Mouse (Mus musculus) ES-E14 (cell line): ENCODE data around the gene Nme9. TPM values are rescaled to one million over a fixed set of nuclear protein-coding genes. Genes with fewer than 3 reads are reported as not detected.

Source experiments
- DNase-seq: peaks from one replicate; pipeline ENCODE4 v3.0.0-alpha.2; 2013; ENCODE audit warnings: low read depth, low spot score
- H3K27ac ChIP-seq: 2 replicates; pipeline ENCODE4 v1.5.1; 2012; ENCODE audit warnings: low read depth, mild to moderate bottlenecking, low read length, moderate library complexity, mixed read lengths; ENCODE audit not compliant: poor library complexity, insufficient read depth, severe bottlenecking
- H3K36me3 ChIP-seq: 2 replicates; pipeline ENCODE4 v1.6.1; 2012; ENCODE audit warnings: mild to moderate bottlenecking, low read length, moderate library complexity, mixed read lengths; ENCODE audit not compliant: control insufficient read depth, poor library complexity, insufficient read depth, severe bottlenecking
- H3K4me1 ChIP-seq, 2 experiments: fragments of 150-350 bp in 1 of 2; sonication (generic) in 1 of 2; 2 replicates each; pipeline ENCODE4 v1.6.1; 2012; ENCODE audit warnings: low read length in 2 of 2, mild to moderate bottlenecking in 1 of 2, mixed read lengths in 1 of 2; ENCODE audit not compliant: control insufficient read depth in 2 of 2, insufficient read depth in 2 of 2, poor library complexity in 1 of 2
- H3K4me3 ChIP-seq, 2 experiments: fragments of 150-350 bp in 1 of 2; sonication (generic) in 1 of 2; 2 replicates each; pipeline ENCODE4 v1.5.1; 2012; ENCODE audit warnings: low read length in 2 of 2, low read depth in 1 of 2, mild to moderate bottlenecking in 1 of 2, mixed read lengths in 1 of 2; ENCODE audit not compliant: insufficient read depth in 1 of 2, poor library complexity in 1 of 2, severe bottlenecking in 1 of 2
- H3K9ac ChIP-seq: 2 replicates; pipeline ENCODE4 v1.6.1; 2012; ENCODE audit warnings: low read depth, mild to moderate bottlenecking, low read length, mixed read lengths; ENCODE audit not compliant: poor library complexity, insufficient read depth, severe bottlenecking
- H3K9me3 ChIP-seq: fragments of 150-350 bp; sonication (generic); 2 replicates; pipeline ENCODE4 v1.6.1; 2012; ENCODE audit warnings: low read depth, mild to moderate bottlenecking, low read length; ENCODE audit not compliant: control insufficient read depth, insufficient read depth
- CHD2 ChIP-seq: IDR thresholded peaks from 2 replicates; pipeline ENCODE4 v1.6.1; 2014; ENCODE audit warnings: mild to moderate bottlenecking, low read depth, low read length, inconsistent platforms
- HCFC1 ChIP-seq: IDR thresholded peaks from 2 replicates; pipeline ENCODE4 v1.6.1; 2012; ENCODE audit warnings: low read length, inconsistent platforms, borderline replicate concordance; ENCODE audit not compliant: insufficient read depth
- MAFK ChIP-seq: IDR thresholded peaks from 2 replicates; pipeline ENCODE4 v1.6.1; 2014; ENCODE audit warnings: mild to moderate bottlenecking, low read depth, low read length, inconsistent platforms; ENCODE audit not compliant: insufficient read depth
- ZC3H11A ChIP-seq: IDR thresholded peaks from 2 replicates; pipeline ENCODE4 v1.6.1; 2012; ENCODE audit warnings: low read depth, mild to moderate bottlenecking, inconsistent platforms, low read length, borderline replicate concordance
- ZNF384 ChIP-seq: IDR thresholded peaks from 2 replicates; pipeline ENCODE4 v1.6.1; 2012; ENCODE audit warnings: low read depth, low read length, inconsistent platforms
- in situ Hi-C, 2 experiments: fragments of 600-800 bp; cut with MboI; formaldehyde crosslinking; loops; one replicate each; pipeline ENCODE4 v1.15.1; 2025; ENCODE audit warnings: low sequenced_read_pairs in 2 of 2, inconsistent platforms in 1 of 2; ENCODE audit not compliant: unreplicated experiment in 2 of 2
- total RNA-seq: library from RNA; depleted of rRNA; stranded (reverse); fragments of 300-350 nt; gene quantifications from 2 replicates; pipeline ENCODE4 v1.2.3, GENCODE M21; 2012

Gene Nme9
- total RNA-seq, 1 experiment, result not detected

DNA sequence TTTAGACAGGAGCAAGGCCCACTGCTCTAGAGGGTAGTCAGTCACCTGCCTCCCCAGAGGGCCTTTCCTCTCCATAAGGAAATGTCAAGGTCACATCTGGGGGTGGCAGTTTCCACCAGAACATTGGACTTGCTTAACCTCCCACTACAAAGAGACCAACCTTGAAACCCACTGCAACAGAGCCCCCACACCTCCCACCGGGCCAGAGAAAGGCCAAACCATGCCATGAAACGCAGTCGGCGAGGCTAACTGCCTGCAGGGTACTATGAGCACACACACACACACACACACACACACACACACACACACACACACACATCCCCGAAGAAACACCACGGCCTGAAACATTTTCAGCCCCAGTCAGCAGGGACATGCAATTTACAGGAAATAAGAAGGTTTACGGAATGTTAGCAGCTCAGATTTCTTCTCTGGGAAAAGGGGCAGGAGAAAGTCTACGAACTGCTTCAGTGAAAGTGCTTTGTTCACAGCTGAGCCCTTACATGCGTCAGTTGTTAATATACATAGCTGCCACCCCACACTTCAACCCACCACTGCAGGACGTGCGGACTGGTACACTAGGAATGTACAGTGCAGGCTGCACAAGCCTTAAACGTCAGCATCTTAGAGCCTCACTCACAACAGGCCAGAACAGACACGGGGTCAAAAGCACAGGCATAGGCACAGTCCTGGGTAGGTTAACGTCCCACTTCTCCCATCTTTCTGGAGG, 16.2 kb upstream of the Nme9 start:
- Histone ChIP-seq H3K27ac (no peak overlapping the region), H3K36me3 (no peaks in the 10 kb centered on the region), H3K9ac (no peak overlapping the region), H3K4me3 (peak overlapping the region in 1 of 2 experiments; percentile 89; a peak in 3 of 4 replicates), H3K4me1 (peaks cover 8 to 14% of the 10 kb centered on the region in 2 experiments; a peak in 3 of 4 replicates), H3K9me3 (no peaks in the 10 kb centered on the region)
- TF ChIP-seq HCFC1 (no peak), CHD2 (no peak), ZNF384 (no peak), MAFK (no peak), ZC3H11A (no peak)
- in situ Hi-C loops, result no loop called here
- DNase-seq, result no peak

DNA sequence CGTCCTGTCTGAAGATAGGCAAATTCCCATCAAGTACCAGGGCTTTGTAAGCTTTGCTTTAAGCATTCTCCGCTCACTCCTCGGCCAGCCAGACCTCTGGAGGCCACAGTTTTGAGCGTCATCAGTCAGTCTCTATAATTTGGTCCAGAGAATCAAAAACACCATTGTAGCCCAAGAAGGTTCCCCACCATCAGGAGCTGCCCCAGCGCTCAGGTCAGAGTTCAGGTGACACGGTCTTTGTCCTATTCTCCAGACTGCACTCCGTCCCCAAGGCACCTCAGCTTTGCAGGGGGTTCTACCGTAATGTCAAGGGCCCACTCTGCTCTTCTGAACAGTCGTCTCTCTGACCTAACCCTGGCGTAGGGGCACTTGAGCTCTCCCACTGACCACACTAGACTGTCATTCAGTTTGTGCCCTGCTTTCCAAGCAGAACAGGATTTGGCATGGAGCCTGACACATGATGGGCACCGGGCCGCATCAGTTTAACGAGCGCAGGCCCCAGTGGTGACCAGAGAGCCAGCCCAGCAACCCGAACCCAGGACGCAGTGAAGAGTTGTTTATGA, 15.6 kb upstream of the Nme9 start:
- in situ Hi-C loops, result no loop called here
- H3K27ac ChIP-seq, result no peak overlapping the region

DNA sequence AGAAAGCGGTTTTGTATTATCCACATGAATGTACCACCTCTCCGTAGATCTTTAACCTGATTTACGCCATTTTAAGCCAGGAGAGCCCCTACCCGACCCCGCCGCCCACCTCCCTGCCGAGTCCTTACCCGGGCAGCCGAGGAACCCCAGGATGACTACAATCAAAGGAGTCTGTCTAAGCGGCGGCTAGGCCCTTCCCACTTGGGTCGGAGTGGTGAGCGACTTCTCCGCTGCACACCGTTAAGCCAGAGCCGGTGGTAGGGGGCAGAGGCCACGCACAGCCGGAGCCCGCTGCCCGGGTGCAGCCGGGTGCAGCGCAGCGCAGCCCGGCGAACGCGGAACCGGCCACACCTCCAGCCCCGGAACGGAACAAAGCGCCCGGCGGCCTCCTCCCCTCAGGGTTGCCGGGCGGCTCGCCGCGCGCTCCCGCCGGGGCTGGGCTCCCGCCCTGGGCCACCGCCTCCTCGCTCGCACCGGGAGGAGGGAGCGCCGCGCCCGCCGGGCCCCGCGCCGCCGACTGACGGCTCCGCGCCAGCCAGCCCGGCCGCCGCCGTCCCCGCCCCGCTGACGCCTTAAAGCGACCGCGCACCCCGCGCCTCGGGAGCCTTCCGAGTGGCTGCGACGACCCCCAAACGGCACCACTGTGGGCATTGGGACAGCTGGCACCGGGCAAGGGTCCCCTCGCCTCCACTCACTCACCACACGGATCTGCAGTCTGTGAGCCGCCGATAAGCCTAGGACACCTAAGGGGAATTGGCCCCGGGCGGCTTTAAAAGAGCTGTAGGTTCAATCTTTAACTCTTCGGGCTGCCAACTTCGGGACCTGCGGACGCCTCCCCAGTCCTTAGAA, 14.9 kb upstream of the Nme9 start:
- in situ Hi-C loops, result no loop called here
- DNase-seq, result no peak
- no peak overlapping the region for H3K27ac ChIP-seq
- peaks cover 8 to 11% of the 10 kb centered on the region in 2 experiments; a peak in 2 of 4 replicates for H3K4me1 ChIP-seq
- no peak for TF ChIP-seq CHD2
- no peak for TF ChIP-seq ZNF384
- TF ChIP-seq MAFK, result no peak
- no peak for TF ChIP-seq HCFC1
- no peak for TF ChIP-seq ZC3H11A
- no peaks in the 10 kb centered on the region for H3K9me3 ChIP-seq
- H3K9ac ChIP-seq, result peak overlapping the region; percentile 74
- H3K4me3 ChIP-seq, result peak overlapping the region; percentile 64 to 89
- no peaks in the 10 kb centered on the region for H3K36me3 ChIP-seq

More for the DNA sequence above, 15.6 kb upstream of the Nme9 start:
- peak overlapping the region; percentile 74; the same call in 1 of the 2 replicates for H3K9ac ChIP-seq
- peaks cover 8 to 12% of the 10 kb centered on the region in 2 experiments; a peak in 3 of 4 replicates for H3K4me1 ChIP-seq
- DNase-seq, result no peak
- no peaks in the 10 kb centered on the region for H3K9me3 ChIP-seq
- peak overlapping the region; percentile 64 to 89 for H3K4me3 ChIP-seq
- no peak for TF ChIP-seq ZNF384
- no peak for TF ChIP-seq ZC3H11A
- TF ChIP-seq CHD2, result no peak
- no peak for TF ChIP-seq HCFC1
- TF ChIP-seq MAFK, result no peak
- no peaks in the 10 kb centered on the region for H3K36me3 ChIP-seq

DNA sequence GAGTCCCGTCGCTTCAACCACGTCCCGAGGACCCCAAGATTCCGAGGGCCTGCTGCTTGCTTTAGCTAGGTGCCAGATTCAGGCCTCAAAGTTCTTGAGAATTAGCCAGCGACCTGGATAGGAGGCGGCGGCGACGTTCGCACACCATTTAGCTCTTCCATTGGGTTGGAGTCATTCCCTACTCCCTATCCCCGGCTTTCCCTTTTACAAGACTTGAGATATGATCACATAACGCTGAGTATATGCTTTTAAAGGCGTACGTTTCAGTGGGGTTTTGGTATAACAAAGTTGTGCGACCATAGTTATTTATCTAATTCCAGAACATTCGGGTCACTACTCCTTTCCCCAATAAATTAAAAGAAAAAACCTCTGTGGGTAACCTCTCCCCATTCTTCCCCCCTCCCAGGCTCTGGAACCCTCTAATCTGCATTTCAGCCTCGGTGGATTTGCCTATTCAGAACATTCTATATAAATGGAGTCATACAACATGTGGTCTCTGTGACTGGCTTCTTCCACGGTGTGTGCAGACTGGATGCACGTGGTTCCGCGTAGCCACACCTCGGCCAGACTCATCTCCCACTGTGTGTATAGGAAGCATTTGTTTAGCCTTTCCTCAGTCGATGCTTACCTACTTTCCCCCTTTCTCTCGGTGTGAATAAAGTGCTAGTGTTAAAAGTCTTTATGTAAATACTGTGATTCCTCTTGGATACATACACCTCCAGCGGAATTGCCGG, 14.1 kb upstream of the Nme9 start, which contains the start of gene Mras:
TSS of gene Mras (minus strand) at position 351 of the 734 bp plus-strand sequence.
- no peak within 1 kb of the TSS for H3K27ac ChIP-seq

More for the DNA sequence above, 14.1 kb upstream of the Nme9 start, which contains the start of gene Mras:
- Histone ChIP-seq H3K36me3 (no peaks in the 10 kb centered on the region), H3K4me3 (peak within 1 kb of the TSS; percentile 64 to 89), H3K9me3 (no peaks in the 10 kb centered on the region), H3K9ac (peak within 1 kb of the TSS; percentile 74), H3K4me1 (peaks cover 8 to 11% of the 10 kb centered on the region in 2 experiments; a peak in 2 of 4 replicates)
- no peak for DNase-seq
- TF ChIP-seq MAFK, result no peak
- TF ChIP-seq ZC3H11A, result no peak
- TF ChIP-seq CHD2, result no peak
- TF ChIP-seq HCFC1, result no peak
- no peak for TF ChIP-seq ZNF384
- in situ Hi-C loops, result no loop called here
